Mouse (Mus musculus) left cerebral cortex, postnatal 10 days (tissue): ENCODE results near the gene Slc9a3r1. TPM values are rescaled to one million over a fixed set of nuclear protein-coding genes. Genes with fewer than 3 reads are reported as not detected.

Source experiments
- DNase-seq, 2 experiments: peaks; one replicate each; pipeline ENCODE4 v3.0.0; 2021 to 2022; ENCODE audit warnings: low spot score in 2 of 2, mixed read lengths in 1 of 2; ENCODE audit errors: extremely low spot score in 1 of 2
- intact Hi-C: fragments of 180-260 bp; cut with DNase I; formaldehyde crosslinking; loops from one replicate; pipeline ENCODE4 v1.15.1; 2025
- total RNA-seq, 2 experiments: library from RNA; stranded (reverse); gene quantifications; 2 replicates each; pipeline ENCODE4 v1.2.3; 2021

The Slc9a3r1 gene
- total RNA-seq, 2 experiments from 2014 or later = 53.7 to 56.0 TPM

GRCm38 (mm10) chr11:115215123-115215522 is 52.0 kb downstream of the Slc9a3r1 start:
- no peak for DNase-seq
- intact Hi-C loops = no loop called here

DNA sequence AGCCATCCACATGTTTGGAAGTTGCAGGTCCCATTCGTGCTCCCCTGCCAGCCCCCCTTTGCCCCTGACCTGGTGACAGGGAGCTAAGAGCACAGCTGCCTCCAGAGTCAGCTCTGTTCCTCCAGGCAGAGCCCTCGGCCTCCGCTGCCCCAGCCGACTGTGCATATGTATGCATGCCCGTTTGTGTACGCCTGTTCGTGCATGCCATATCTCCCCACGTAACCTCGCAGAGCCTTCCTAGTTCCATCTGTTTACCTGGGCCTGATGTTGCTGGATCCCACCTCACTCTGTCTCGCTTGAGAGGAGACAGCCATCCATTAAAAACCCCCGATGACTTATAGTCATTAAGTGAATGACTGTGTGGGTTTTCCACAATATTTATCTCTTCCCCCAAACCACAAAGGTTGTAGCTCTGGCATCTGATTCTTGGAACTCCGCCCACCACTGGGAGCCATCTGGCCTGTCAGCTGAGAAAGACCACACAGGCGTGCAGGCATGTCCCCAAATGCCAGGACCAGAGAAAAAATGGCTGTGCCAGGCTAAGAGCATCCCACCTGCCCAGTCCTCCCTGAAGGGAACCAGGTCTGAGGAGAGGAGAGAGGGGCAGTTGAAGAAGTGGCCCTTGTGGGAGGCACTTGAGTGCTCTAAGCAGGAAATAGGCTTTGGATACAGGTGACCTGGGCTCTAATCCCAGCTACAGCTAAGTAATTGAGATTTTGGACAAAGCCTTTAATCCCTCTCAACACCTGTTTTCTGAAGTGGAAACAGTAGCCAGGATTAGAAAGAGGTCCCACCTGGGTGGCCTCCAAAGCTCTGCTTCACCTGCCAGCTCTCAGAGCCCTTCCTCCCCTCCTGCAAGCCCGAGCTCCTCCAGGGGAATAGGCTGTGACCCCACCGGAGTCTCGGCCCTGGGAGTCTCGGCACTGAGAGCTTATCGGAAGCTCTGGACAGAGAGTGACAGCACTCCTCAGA is 54.6 kb downstream of the Slc9a3r1 start:
- intact Hi-C loops = no loop called here
- no peak for DNase-seq

GRCm38 (mm10) chr11:115219263-115219662 is 56.1 kb downstream of the Slc9a3r1 start:
- intact Hi-C loops = no loop called here

GRCm38 (mm10) chr11:115219685-115220084 is 56.5 kb downstream of the Slc9a3r1 start:
- no peak for DNase-seq
- intact Hi-C loops = no loop called here

More at GRCm38 (mm10) chr11:115219263-115219662, 56.1 kb downstream of the Slc9a3r1 start:
- DNase-seq = no peak

DNA sequence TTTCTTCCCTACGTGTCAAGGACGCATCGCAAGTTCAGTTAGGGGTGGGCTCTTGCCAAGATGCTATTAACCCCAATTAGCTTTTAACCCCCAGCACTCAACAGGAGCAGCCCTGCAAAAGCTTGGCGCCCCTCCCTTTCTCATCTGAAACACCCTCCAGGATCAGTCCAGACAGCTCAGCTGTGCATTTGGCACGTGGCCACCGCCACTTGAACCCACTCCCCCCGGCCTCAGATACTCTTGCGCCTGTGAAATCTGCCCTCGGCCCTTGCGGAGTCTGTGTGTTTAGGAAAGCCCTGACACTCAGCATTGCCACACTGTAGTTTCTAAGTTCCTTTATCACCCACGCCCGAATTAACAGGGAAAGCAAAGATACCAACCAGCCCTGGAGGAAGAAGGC is 58.9 kb downstream of the Slc9a3r1 start:
- intact Hi-C loops = no loop called here
- no peak for DNase-seq

- DNase-seq = no peak
- intact Hi-C loops = no loop called here
These were observed 59.4 kb downstream of the Slc9a3r1 start for GRCm38 (mm10) chr11:115222570-115222969.

GRCm38 (mm10) chr11:115223451-115223850 is 60.3 kb downstream of the Slc9a3r1 start:
- intact Hi-C loops = no loop called here
- DNase-seq = no peak

GRCm38 (mm10) chr11:115223877-115224276 is 60.7 kb downstream of the Slc9a3r1 start:
- no peak for DNase-seq
- intact Hi-C loops = no loop called here

GRCm38 (mm10) chr11:115224889-115225288 is 61.7 kb downstream of the Slc9a3r1 start:
- peak; percentile 42 to 72 for DNase-seq
- intact Hi-C loops = no loop called here

DNA sequence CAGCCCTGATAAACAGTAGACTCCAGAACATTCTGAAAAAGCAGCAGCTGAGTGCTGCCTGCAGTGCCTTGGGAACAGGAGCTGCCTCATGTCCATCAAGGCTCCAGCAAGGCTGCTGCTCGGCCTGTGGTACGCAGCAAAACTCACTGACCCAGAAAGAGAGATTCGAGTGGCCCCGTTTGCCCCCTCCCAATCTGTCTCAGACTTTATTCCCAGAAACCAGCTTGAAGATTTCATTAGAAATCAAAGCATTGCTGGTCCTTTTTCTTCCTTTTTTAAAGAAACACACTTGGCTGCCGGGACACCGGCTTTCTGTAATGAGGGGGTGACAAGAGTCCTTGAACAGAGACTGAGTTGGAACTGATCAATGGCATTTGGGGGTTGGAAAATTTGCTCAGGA is 62.2 kb downstream of the Slc9a3r1 start:
- intact Hi-C loops = no loop called here

DNA sequence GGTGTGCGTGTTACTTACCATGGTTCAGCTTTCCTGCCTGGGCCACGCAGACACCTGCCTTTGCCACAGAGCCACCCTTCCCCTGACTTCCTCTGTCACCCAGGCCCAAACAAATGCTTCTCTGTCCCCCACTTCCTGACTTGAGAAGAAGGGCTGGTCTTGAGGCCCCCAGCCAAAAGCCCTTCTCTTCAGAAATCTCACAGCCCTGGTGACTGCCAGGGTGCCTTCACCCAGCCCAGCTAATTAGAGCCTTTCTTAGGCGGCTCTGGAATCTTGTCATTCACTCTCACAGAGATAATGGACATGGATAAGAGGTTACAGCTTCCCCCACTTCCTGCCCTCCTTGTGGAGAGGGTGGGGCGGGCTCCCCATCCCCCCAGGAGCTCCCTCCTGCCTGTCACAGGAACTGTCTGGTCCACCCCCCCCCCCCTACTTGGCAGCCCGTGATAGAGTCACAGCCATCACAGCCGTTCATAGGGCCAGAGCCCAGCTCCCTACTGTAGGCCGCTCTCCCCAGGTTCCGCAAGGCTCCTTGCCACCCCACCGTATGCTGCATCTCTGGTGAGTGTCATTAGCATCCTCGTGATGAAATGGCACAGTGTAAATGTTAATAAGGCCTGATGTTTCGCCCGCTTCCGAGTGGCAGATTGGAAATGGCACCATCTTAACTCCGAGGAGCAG is 63.8 kb downstream of the Slc9a3r1 start:
- intact Hi-C loops = no loop called here
- no peak for DNase-seq

More for the DNA sequence above, 62.2 kb downstream of the Slc9a3r1 start:
- no peak for DNase-seq

- intact Hi-C loops = no loop called here
These were observed 64.5 kb downstream of the Slc9a3r1 start for GRCm38 (mm10) chr11:115227640-115228039.

GRCm38 (mm10) chr11:115228430-115228829 is 65.3 kb downstream of the Slc9a3r1 start:
- DNase-seq = no peak
- intact Hi-C loops = no loop called here

More at GRCm38 (mm10) chr11:115227640-115228039, 64.5 kb downstream of the Slc9a3r1 start:
- no peak for DNase-seq

- intact Hi-C loops = no loop called here
These were observed 66.1 kb downstream of the Slc9a3r1 start for GRCm38 (mm10) chr11:115229021-115229930.

More at GRCm38 (mm10) chr11:115229021-115229930, 66.1 kb downstream of the Slc9a3r1 start:
- no peak for DNase-seq

Other genes starting within 250 kb of the Slc9a3r1 start
- gene Cd300lb, start 229.0 kb upstream of the Slc9a3r1 start, total RNA-seq = not detected
- not detected for gene Cd300c, start 194.2 kb upstream of the Slc9a3r1 start, total RNA-seq
- under 1 TPM in 1 of 2 experiments, not detected in 1; 0.16 TPM for gene Cd300ld, start 173.4 kb upstream of the Slc9a3r1 start, total RNA-seq
- 1 to 10 TPM; 2.9 to 3.2 TPM for gene Cd300c2, start 161.5 kb upstream of the Slc9a3r1 start, total RNA-seq
- not detected for gene Cd300ld2, start 147.1 kb upstream of the Slc9a3r1 start, total RNA-seq
- gene Cd300ld4, start 136.3 kb upstream of the Slc9a3r1 start, total RNA-seq = under 1 TPM in 1 of 2 experiments, not detected in 1; 0.66 TPM
- not detected for gene Cd300ld5, start 125.6 kb upstream of the Slc9a3r1 start, total RNA-seq
- gene Cd300ld3, start 114.9 kb upstream of the Slc9a3r1 start, total RNA-seq = not detected
- gene Cd300e, start 101.2 kb upstream of the Slc9a3r1 start, total RNA-seq = not detected
- gene Rab37, start 71.9 kb upstream of the Slc9a3r1 start, total RNA-seq = under 1 TPM; 0.39 to 0.51 TPM
- gene Cd300lf, start 29.3 kb upstream of the Slc9a3r1 start, total RNA-seq = under 1 TPM; 0.28 to 0.90 TPM
- gene Tmem104, start 24.1 kb downstream of the Slc9a3r1 start, total RNA-seq = 10 to 100 TPM; 19.9 to 20.3 TPM
- 10 to 100 TPM; 14.5 to 16.6 TPM for gene Nat9, start 24.5 kb downstream of the Slc9a3r1 start, total RNA-seq
- gene Grin2c, start 103.9 kb downstream of the Slc9a3r1 start, total RNA-seq = 10 to 100 TPM; 14.7 to 21.6 TPM
- gene Fdxr, start 113.7 kb downstream of the Slc9a3r1 start, total RNA-seq = 10 to 100 TPM; 18.2 to 18.7 TPM
- gene Fads6, start 134.3 kb downstream of the Slc9a3r1 start, total RNA-seq = 1 to 10 TPM; 6.5 to 6.8 TPM
- under 1 TPM in 1 of 2 experiments, not detected in 1; 0.14 TPM for gene Otop2, start 143.8 kb downstream of the Slc9a3r1 start, total RNA-seq
- under 1 TPM; 0.24 to 0.26 TPM for gene Ush1g, start 158.7 kb downstream of the Slc9a3r1 start, total RNA-seq
- gene Otop3, start 171.4 kb downstream of the Slc9a3r1 start, total RNA-seq = under 1 TPM; 0.24 to 0.28 TPM
- 10 to 100 TPM; 77.5 to 81.7 TPM for gene Hid1, start 204.4 kb downstream of the Slc9a3r1 start, total RNA-seq
- gene Cdr2l, start 218.6 kb downstream of the Slc9a3r1 start, total RNA-seq = 10 to 100 TPM; 15.2 to 17.2 TPM
- 10 to 100 TPM; 96.2 to 98.8 TPM for gene Mrpl58, start 240.4 kb downstream of the Slc9a3r1 start, total RNA-seq